Comparison of ENCODE assay signal across 26 mouse cellular contexts in the genomic region with DNA sequence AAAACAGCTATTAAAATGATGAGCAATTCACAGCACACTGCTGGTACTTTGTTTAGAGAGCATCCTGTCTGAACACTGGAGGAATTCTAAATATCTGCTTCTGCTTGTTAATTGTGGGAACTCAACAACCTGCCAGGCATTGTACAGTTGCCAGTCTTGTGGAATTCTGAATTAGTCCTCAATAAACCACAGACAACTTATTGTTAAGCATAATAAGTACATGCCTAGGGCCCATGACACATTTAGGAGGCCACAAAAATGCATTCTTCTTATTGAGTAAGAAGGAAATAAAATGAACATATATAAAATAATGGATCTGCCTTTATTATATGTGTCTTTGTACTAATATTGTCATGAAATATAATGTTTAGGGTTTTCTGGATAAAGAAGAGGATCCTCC. TPM values are rescaled to one million over a fixed set of nuclear protein-coding genes. Genes with fewer than 3 reads are reported as not detected.
DNase-seq lines count a peak whose midpoint lies in the region; TF ChIP-seq lines count a peak whose summit lies in the region.
"Had no signal": no experiment of that assay in that cellular context is flagged by ENCODE, and none has a peak within 500 bp of the region (broad histone marks: within the 10 kb centered on the region; RNA-seq: fewer than 3 reads in every experiment).

No protein-coding gene starts in this region.

- no peak overlapping the region for H3ac ChIP-seq in C2C12 (ENCODE audit: control insufficient read depth, insufficient read length, low read depth)

- H3K27ac ChIP-seq in hindbrain, embryonic 10.5 days: no peak overlapping the region
- H3K27ac ChIP-seq: embryonic facial prominence, embryonic 10.5 days; embryonic facial prominence, embryonic 12.5 days; forebrain, embryonic 10.5 days; forebrain, embryonic 12.5 days; forebrain, embryonic 15.5 days had no signal

- H3K27me3 ChIP-seq in C2C12 (ENCODE audit: control insufficient read depth, insufficient read depth, insufficient read length): no peaks in the 10 kb centered on the region
- H3K27me3 ChIP-seq in hindbrain, embryonic 10.5 days (ENCODE audit: insufficient read depth, poor library complexity, severe bottlenecking): no peaks in the 10 kb centered on the region
- H3K27me3 ChIP-seq: embryonic facial prominence, embryonic 12.5 days; forebrain, embryonic 12.5 days; forebrain, embryonic 15.5 days had no signal

- no peak for TF ChIP-seq CTCF in C2C12 (IDR thresholded peaks at IDR 0.05; ENCODE audit: control insufficient read depth, insufficient read depth, insufficient read length)

- H3K36me3 ChIP-seq in C2C12 (ENCODE audit: control insufficient read depth, insufficient read depth): no peaks in the 10 kb centered on the region
- H3K36me3 ChIP-seq in hindbrain, embryonic 10.5 days: no peaks in the 10 kb centered on the region
- H3K36me3 ChIP-seq: embryonic facial prominence, embryonic 10.5 days; embryonic facial prominence, embryonic 12.5 days; forebrain, embryonic 10.5 days; forebrain, embryonic 12.5 days; forebrain, embryonic 15.5 days had no signal

- no peaks in the 10 kb centered on the region for H3K9me3 ChIP-seq in hindbrain, embryonic 10.5 days
- H3K9me3 ChIP-seq: embryonic facial prominence, embryonic 10.5 days; embryonic facial prominence, embryonic 12.5 days; forebrain, embryonic 10.5 days; forebrain, embryonic 12.5 days; forebrain, embryonic 15.5 days had no signal

- H3K4me3 ChIP-seq in C2C12 (ENCODE audit: insufficient read depth, poor library complexity, severe bottlenecking): no peak overlapping the region
- no peak overlapping the region for H3K4me3 ChIP-seq in hindbrain, embryonic 10.5 days
- H3K4me3 ChIP-seq: embryonic facial prominence, embryonic 10.5 days; embryonic facial prominence, embryonic 12.5 days; forebrain, embryonic 10.5 days; forebrain, embryonic 12.5 days; forebrain, embryonic 15.5 days had no signal

- DNase-seq in 3134 (ENCODE audit: extremely low read depth, insufficient read length, low spot score) (peak; percentile 61), NIH3T3 (ENCODE audit: low read depth) (peak; percentile 24)
- DNase-seq in fibroblast of lung, adult 2 months (ENCODE audit: low read depth): peak; percentile 53
- DNase-seq in hindbrain, embryonic 10.5 days (ENCODE audit: low spot score): no peak
- DNase-seq in spleen, adult 18-20 months: no peak
- DNase-seq in left cerebral cortex, postnatal 14 days (ENCODE audit: low spot score in 2 of 2): no peak
- DNase-seq in adrenal gland, postnatal 25 days: no peak
- DNase-seq: adrenal gland, adult 8-10 months; adrenal gland, postnatal 14 days; B cell, adult 2 months; cerebellum, adult 11 months; cerebellum, adult 2 months; cerebellum, adult 9-10 months; cerebellum, postnatal 10 days; cerebellum, postnatal 25 days; forebrain, postnatal 0 days had no signal

- intact Hi-C loops in left cerebral cortex, postnatal 14 days (cut with DNase I): no loop called here

- H3K79me3 ChIP-seq in C2C12 (ENCODE audit: low read depth): no peaks in the 10 kb centered on the region

- no peaks in the 10 kb centered on the region for H3K79me2 ChIP-seq in C2C12 (ENCODE audit: control insufficient read depth, insufficient read depth)

- no peaks in the 10 kb centered on the region for H3K4me1 ChIP-seq in hindbrain, embryonic 10.5 days (replicated peaks)
- H3K4me1 ChIP-seq: embryonic facial prominence, embryonic 10.5 days; embryonic facial prominence, embryonic 12.5 days; forebrain, embryonic 10.5 days; forebrain, embryonic 12.5 days; forebrain, embryonic 15.5 days had no signal

TF ChIP-seq in C2C12, 6 proteins besides CTCF, POLR2A, EP300 and RAD21:
- TF ChIP-seq CEBPB (IDR thresholded peaks at IDR 0.05; ENCODE audit: low read depth) (peak; percentile 67), MAX (IDR thresholded peaks at IDR 0.05) (no peak), FOSL1 (IDR thresholded peaks at IDR 0.05; ENCODE audit: insufficient read depth, low read length, poor library complexity, severe bottlenecking) (no peak), MYOD1 (IDR thresholded peaks at IDR 0.05; ENCODE audit: control insufficient read depth, insufficient read length, low read depth) (peak; percentile 36)
TF ChIP-seq in C2C12: peak in this region for 2.

RNA-seq across cellular contexts. Expression of a gene that starts 9.3 kb away (rescaled TPM):
- polyA plus RNA-seq in C2C12 (2012; fragmentation: generic; extraction: Trizol): 15.0 TPM
- polyA plus RNA-seq in hindbrain, embryonic 10.5 days (2016; fragmentation: Nextera tagmentation; extraction: Ambion mirVana): 12.0 and 12.3 TPM in 2 replicates
- total RNA-seq in left cerebral cortex, postnatal 14 days (2021): 10 to 100 TPM; 44.6 to 46.1 TPM
- total RNA-seq in adrenal gland, postnatal 25 days (2021): 28.3 and 30.8 TPM in 2 replicates

RNA-seq across cellular contexts. Expression of a gene that starts 35.1 kb away (rescaled TPM):
- not detected for polyA plus RNA-seq in C2C12 (2012; fragmentation: generic; extraction: Trizol)
- not detected in 2 replicates for polyA plus RNA-seq in hindbrain, embryonic 10.5 days (2016; fragmentation: Nextera tagmentation; extraction: Ambion mirVana)
- 1 to 10 TPM; 1.1 to 3.6 TPM for total RNA-seq in left cerebral cortex, postnatal 14 days (2021)
- not detected in 2 replicates for total RNA-seq in adrenal gland, postnatal 25 days (2021)
- total RNA-seq: adrenal gland, adult 18-20 months; adrenal gland, adult 8-10 months; adrenal gland, postnatal 14 days; ES-E14; MEL had no signal
- polyA plus RNA-seq: activated CD4-positive, CD25-positive, alpha-beta regulatory T cell, adult 4 months; embryonic facial prominence, embryonic 10.5 days; embryonic facial prominence, embryonic 12.5 days had no signal

RNA-seq across cellular contexts. Expression of a gene that starts 47.3 kb away (rescaled TPM):
- polyA plus RNA-seq in C2C12 (2012; fragmentation: generic; extraction: Trizol): 19.9 TPM
- polyA plus RNA-seq in hindbrain, embryonic 10.5 days (2016; fragmentation: Nextera tagmentation; extraction: Ambion mirVana): 6.3 and 7.4 TPM in 2 replicates
- total RNA-seq in left cerebral cortex, postnatal 14 days (2021): 10 to 100 TPM in 1 of 2 experiments, 1 to 10 TPM in 1; 9.4 to 10.8 TPM
- total RNA-seq in adrenal gland, postnatal 25 days (2021): 19.2 and 21.4 TPM in 2 replicates

Comparison
In these comparisons a context has a peak if more than half of its experiments do, and no peak if none do; other contexts are left out.
1. DNase-seq: peak in 3134 (single experiment), NIH3T3 (single experiment) and fibroblast of lung, adult 2 months (single experiment); none in hindbrain, embryonic 10.5 days (single experiment), spleen, adult 18-20 months (0 of 2), left cerebral cortex, postnatal 14 days (0 of 2) and adrenal gland, postnatal 25 days (single experiment).